Mouse (Mus musculus): Measurements from ENCODE around the gene Sar1b. TPM values are rescaled to one million over a fixed set of nuclear protein-coding genes. Genes with fewer than 3 reads are reported as not detected.

The Sar1b gene
- total RNA-seq, 1 experiment from 2014 or later: 20.6 TPM

GRCm38 (mm10) chr11:51820861-51821260 lies 57.4 kb downstream of the Sar1b start:
- ATAC-seq (ENCODE audit: extremely low read depth, insufficient number of reproducible peaks, low FRiP score, poor library complexity, severe bottlenecking): peak; percentile 22; the same call in 1 of the 2 replicates

- ATAC-seq (ENCODE audit: extremely low read depth, insufficient number of reproducible peaks, low FRiP score, poor library complexity, severe bottlenecking): no peak
These were observed 59.2 kb downstream of the Sar1b start for GRCm38 (mm10) chr11:51822736-51823135.

GRCm38 (mm10) chr11:51823271-51823670 lies 59.8 kb downstream of the Sar1b start:
- ATAC-seq (ENCODE audit: extremely low read depth, insufficient number of reproducible peaks, low FRiP score, poor library complexity, severe bottlenecking): no peak

GRCm38 (mm10) chr11:51823963-51824753 lies 60.7 kb downstream of the Sar1b start:
- ATAC-seq (ENCODE audit: extremely low read depth, insufficient number of reproducible peaks, low FRiP score, poor library complexity, severe bottlenecking): no peak

GRCm38 (mm10) chr11:51824867-51825424 lies 61.5 kb downstream of the Sar1b start:
- ATAC-seq (ENCODE audit: extremely low read depth, insufficient number of reproducible peaks, low FRiP score, poor library complexity, severe bottlenecking): no peak

- no peak for ATAC-seq (ENCODE audit: extremely low read depth, insufficient number of reproducible peaks, low FRiP score, poor library complexity, severe bottlenecking)
These were observed 68.7 kb downstream of the Sar1b start for GRCm38 (mm10) chr11:51831962-51832909.

GRCm38 (mm10) chr11:51832992-51833391 lies 69.5 kb downstream of the Sar1b start:
- no peak for ATAC-seq (ENCODE audit: extremely low read depth, insufficient number of reproducible peaks, low FRiP score, poor library complexity, severe bottlenecking)

- ATAC-seq (ENCODE audit: extremely low read depth, insufficient number of reproducible peaks, low FRiP score, poor library complexity, severe bottlenecking): no peak
These were observed 70.0 kb downstream of the Sar1b start for GRCm38 (mm10) chr11:51833393-51834066.

- no peak for ATAC-seq (ENCODE audit: extremely low read depth, insufficient number of reproducible peaks, low FRiP score, poor library complexity, severe bottlenecking)
These were observed 70.6 kb downstream of the Sar1b start for GRCm38 (mm10) chr11:51834067-51834411.

- ATAC-seq (ENCODE audit: extremely low read depth, insufficient number of reproducible peaks, low FRiP score, poor library complexity, severe bottlenecking): no peak
These were observed 72.1 kb downstream of the Sar1b start for GRCm38 (mm10) chr11:51835598-51835997.

GRCm38 (mm10) chr11:51836506-51836905 lies 73.0 kb downstream of the Sar1b start:
- no peak for ATAC-seq (ENCODE audit: extremely low read depth, insufficient number of reproducible peaks, low FRiP score, poor library complexity, severe bottlenecking)

- no peak for ATAC-seq (ENCODE audit: extremely low read depth, insufficient number of reproducible peaks, low FRiP score, poor library complexity, severe bottlenecking)
These were observed 74.0 kb downstream of the Sar1b start for GRCm38 (mm10) chr11:51837164-51838153.

- no peak for ATAC-seq (ENCODE audit: extremely low read depth, insufficient number of reproducible peaks, low FRiP score, poor library complexity, severe bottlenecking)
These were observed 75.6 kb downstream of the Sar1b start for GRCm38 (mm10) chr11:51839106-51839505.

- no peak for ATAC-seq (ENCODE audit: extremely low read depth, insufficient number of reproducible peaks, low FRiP score, poor library complexity, severe bottlenecking)
These were observed 76.5 kb downstream of the Sar1b start for GRCm38 (mm10) chr11:51839973-51840372.

- no peak for ATAC-seq (ENCODE audit: extremely low read depth, insufficient number of reproducible peaks, low FRiP score, poor library complexity, severe bottlenecking)
These were observed 77.2 kb downstream of the Sar1b start for GRCm38 (mm10) chr11:51840657-51841056.

GRCm38 (mm10) chr11:51841149-51841548 lies 77.7 kb downstream of the Sar1b start:
- ATAC-seq (ENCODE audit: extremely low read depth, insufficient number of reproducible peaks, low FRiP score, poor library complexity, severe bottlenecking): no peak
